Mouse (Mus musculus) lung, adult 2 months (tissue): ENCODE measurements around the gene Bcl9l.

Experiments used
- CTCF ChIP-seq: fragments of 200-500 bp; IDR thresholded peaks from 2 replicates; pipeline ENCODE4 v1.5.1; 2011; ENCODE audit warnings: mild to moderate bottlenecking, low read length, control low read depth; ENCODE audit not compliant: insufficient read depth
- POLR2A ChIP-seq: fragments of 200-500 bp; IDR thresholded peaks from 2 replicates; pipeline ENCODE4 v1.6.1; 2011; ENCODE audit warnings: low read depth, mild to moderate bottlenecking, control low read depth, low read length, borderline replicate concordance; ENCODE audit errors: extremely low read depth

DNA sequence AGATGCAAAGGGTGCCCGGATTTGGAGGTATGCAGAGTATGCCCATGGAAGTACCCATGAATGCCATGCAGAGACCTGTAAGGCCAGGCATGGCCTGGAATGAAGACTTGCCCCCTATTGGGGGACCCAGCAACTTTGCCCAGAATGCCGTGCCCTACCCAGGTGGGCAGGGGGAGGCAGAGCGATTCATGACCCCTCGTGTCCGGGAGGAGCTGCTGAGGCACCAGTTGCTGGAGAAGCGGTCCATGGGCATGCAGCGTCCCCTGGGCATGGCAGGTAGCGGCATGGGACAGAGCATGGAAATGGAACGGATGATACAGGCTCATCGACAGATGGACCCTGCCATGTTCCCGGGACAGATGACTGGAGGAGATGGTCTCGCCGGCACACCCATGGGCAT is 23.9 kb downstream of the Bcl9l start:
- no peak for TF ChIP-seq CTCF
- TF ChIP-seq POLR2A, result no peak
